Mouse (Mus musculus) brain, embryonic 14.5 days (tissue): Measurements from ENCODE around the gene Olfr543.

Source experiments
- CTCF ChIP-seq: fragments of 200-500 bp; IDR thresholded peaks from 2 replicates; pipeline ENCODE4 v1.5.1; 2012; ENCODE audit warnings: inconsistent platforms, mild to moderate bottlenecking, moderate library complexity, borderline replicate concordance; ENCODE audit not compliant: insufficient read depth, insufficient read length; ENCODE audit errors: extremely low read depth
- POLR2A ChIP-seq: fragments of 200-500 bp; IDR thresholded peaks from 2 replicates; pipeline ENCODE4 v1.6.1; 2012; ENCODE audit warnings: mild to moderate bottlenecking, inconsistent platforms, borderline replicate concordance; ENCODE audit not compliant: poor library complexity, insufficient read depth, insufficient read length, severe bottlenecking; ENCODE audit errors: extremely low read depth

DNA sequence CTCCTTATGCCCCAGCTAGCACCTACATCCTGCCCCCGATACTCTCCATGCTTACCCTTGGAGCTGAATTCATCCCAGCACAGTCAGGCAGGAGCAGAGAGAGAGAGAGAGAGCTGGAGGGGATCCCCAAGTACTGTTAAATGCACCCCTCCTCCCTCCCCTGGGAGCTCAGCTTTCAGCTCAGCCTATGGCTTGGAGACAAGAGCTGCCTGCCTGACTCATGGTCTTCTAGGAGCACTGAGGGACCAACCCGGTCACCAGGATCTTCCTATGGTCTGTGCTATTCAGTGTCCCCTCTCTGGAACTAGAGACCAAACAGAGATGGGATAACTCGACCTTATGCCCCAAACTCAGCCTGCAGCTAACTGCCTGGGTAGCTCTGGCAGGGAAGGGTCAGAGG lies 18.0 kb upstream of the Olfr543 start, which contains the start of gene Olfr545:
- TF ChIP-seq CTCF (no peak), POLR2A (no peak)
